Mouse (Mus musculus) stomach, embryonic 14.5 days (tissue): Measurements from ENCODE around the gene 1700015G11Rik. TPM values are rescaled to one million over a fixed set of nuclear protein-coding genes. Genes with fewer than 3 reads are reported as not detected.
A peak's percentile ranks its signal among the peaks of the same experiment; 100 is the strongest.

Source experiments
- ATAC-seq: fragments of 200-750 bp; cut with Nextera tagmentation; 2 replicates; pipeline ENCODE4 v1.8.0; 2017; ENCODE audit warnings: low read depth, moderate TSS enrichment; ENCODE audit not compliant: insufficient number of reproducible peaks, insufficient read depth, low FRiP score
- H3K27ac ChIP-seq: fragments of 300-500 bp; sonication (generic); 2 replicates; pipeline ENCODE4 v1.5.1; 2014; ENCODE audit warnings: mild to moderate bottlenecking, low read length, moderate library complexity, mixed read lengths
- H3K27me3 ChIP-seq: fragments of 300-500 bp; sonication (generic); 2 replicates; pipeline ENCODE4 v1.6.1; 2014; ENCODE audit warnings: low read length, control low read depth, mixed read lengths; ENCODE audit not compliant: control insufficient read depth, insufficient read depth
- H3K36me3 ChIP-seq: fragments of 300-500 bp; sonication (generic); 2 replicates; pipeline ENCODE4 v1.6.1; 2014; ENCODE audit warnings: mild to moderate bottlenecking, control low read depth, low read length, moderate library complexity, mixed read lengths; ENCODE audit not compliant: control insufficient read depth, insufficient read depth
- H3K4me1 ChIP-seq: fragments of 300-500 bp; sonication (generic); 2 replicates; pipeline ENCODE4 v1.6.1; 2014; ENCODE audit warnings: low read length, control low read depth, mixed read lengths; ENCODE audit not compliant: control insufficient read depth, insufficient read depth
- H3K4me2 ChIP-seq: fragments of 300-500 bp; sonication (generic); replicated peaks from 2 replicates; pipeline ENCODE4 v1.6.1; 2014; ENCODE audit warnings: low read depth, low read length, control low read depth
- H3K4me3 ChIP-seq: fragments of 300-500 bp; sonication (generic); 2 replicates; pipeline ENCODE4 v1.5.1; 2014; ENCODE audit warnings: low read depth, low read length, control low read depth
- H3K9ac ChIP-seq: fragments of 300-500 bp; sonication (generic); replicated peaks from 2 replicates; pipeline ENCODE4 v1.6.1; 2014; ENCODE audit warnings: low read depth, mild to moderate bottlenecking, control low read depth, low read length, moderate library complexity, mixed read lengths
- H3K9me3 ChIP-seq: fragments of 300-500 bp; sonication (generic); 2 replicates; pipeline ENCODE4 v1.6.1; 2016; ENCODE audit warnings: low read depth, low read length, control low read depth; ENCODE audit not compliant: control insufficient read depth
- WGBS: fragments of 180-500 bp; shearing (Covaris S2); extraction: QIAGEN DNeasy Blood & Tissue Kit; methylation state at CpG from one replicate; pipeline ENCODE4 v1.1.7; 2014; 5-methylcytosine and 5-hydroxymethylcytosine counted together
- polyA plus RNA-seq: library from polyadenylated mRNA; unstranded; fragments of >200 nt; fragmentation: Nextera tagmentation; extraction: Ambion mirVana; gene quantifications from 2 replicates; pipeline ENCODE4 v1.2.1, GENCODE M21; 2014

Gene 1700015G11Rik
- polyA plus RNA-seq, 1 experiment from 2014 or later: not detected

GRCm38 (mm10) chr7:52013457-52013856 lies 2.1 kb downstream of the 1700015G11Rik start:
- Histone ChIP-seq H3K9ac (no peak overlapping the region), H3K4me2 (no peak overlapping the region), H3K27ac (no peak overlapping the region), H3K9me3 (no peaks in the 10 kb centered on the region), H3K36me3 (no peaks in the 10 kb centered on the region), H3K4me1 (no peaks in the 10 kb centered on the region), H3K4me3 (no peak overlapping the region), H3K27me3 (no peaks in the 10 kb centered on the region)
- WGBS: 78% methylated on average over 7 of the region's 7 CpGs
- no peak for ATAC-seq

- Histone ChIP-seq H3K4me2 (no peak overlapping the region), H3K4me3 (no peak overlapping the region), H3K4me1 (peaks cover 3% of the 10 kb centered on the region; the same call in 1 of the 2 replicates), H3K9me3 (no peaks in the 10 kb centered on the region), H3K36me3 (no peaks in the 10 kb centered on the region), H3K9ac (no peak overlapping the region), H3K27me3 (no peaks in the 10 kb centered on the region), H3K27ac (no peak overlapping the region)
- WGBS: 88% methylated on average over 2 of the region's 2 CpGs
- ATAC-seq: no peak
Measured at GRCm38 (mm10) chr7:52007138-52007537, 8.4 kb downstream of the 1700015G11Rik start.

- WGBS: 1% methylated on average over 9 of the region's 9 CpGs
- Histone ChIP-seq H3K4me3 (peak overlapping the region; percentile 53), H3K27me3 (no peaks in the 10 kb centered on the region), H3K36me3 (no peaks in the 10 kb centered on the region), H3K4me2 (peak overlapping the region; percentile 70), H3K9ac (no peak overlapping the region), H3K27ac (peak overlapping the region; percentile 4; the same call in 1 of the 2 replicates), H3K9me3 (no peaks in the 10 kb centered on the region), H3K4me1 (peaks cover 3% of the 10 kb centered on the region; the same call in 1 of the 2 replicates)
- ATAC-seq: no peak
Measured at GRCm38 (mm10) chr7:52006296-52006630, 9.3 kb downstream of the 1700015G11Rik start.

- Histone ChIP-seq H3K36me3 (no peaks in the 10 kb centered on the region), H3K27ac (peak within 1 kb of the TSS; percentile 4; the same call in 1 of the 2 replicates), H3K9me3 (no peaks in the 10 kb centered on the region), H3K9ac (no peak within 1 kb of the TSS; the same call in 1 of the 2 replicates), H3K4me1 (peaks cover 3% of the 10 kb centered on the region; the same call in 1 of the 2 replicates), H3K27me3 (no peaks in the 10 kb centered on the region), H3K4me3 (peak within 1 kb of the TSS; percentile 53), H3K4me2 (peak within 1 kb of the TSS; percentile 70)
- under 1% methylated on average over 40 of the region's 47 CpGs for WGBS
- peak; percentile 95 for ATAC-seq
Measured at GRCm38 (mm10) chr7:52005511-52006295, 9.8 kb downstream of the 1700015G11Rik start, which contains the start of gene Svip. Gene Svip (minus strand): TSS chr7:52006018.

GRCm38 (mm10) chr7:51991020-51991419 lies 24.5 kb downstream of the 1700015G11Rik start:
- H3K36me3 ChIP-seq: no peaks in the 10 kb centered on the region
- H3K27ac ChIP-seq: no peak overlapping the region
- no peaks in the 10 kb centered on the region for H3K4me1 ChIP-seq
- H3K4me2 ChIP-seq: no peak overlapping the region
- no peaks in the 10 kb centered on the region for H3K27me3 ChIP-seq
- 79% methylated on average over 3 of the region's 3 CpGs for WGBS
- H3K9ac ChIP-seq: no peak overlapping the region
- ATAC-seq: peak; percentile 42; the same call in 1 of the 2 replicates
- no peaks in the 10 kb centered on the region for H3K9me3 ChIP-seq
- no peak overlapping the region for H3K4me3 ChIP-seq

- ATAC-seq: no peak
- no peak overlapping the region for H3K4me2 ChIP-seq
- no peaks in the 10 kb centered on the region for H3K4me1 ChIP-seq
- no peaks in the 10 kb centered on the region for H3K27me3 ChIP-seq
- WGBS: 57% methylated on average over 6 of the region's 6 CpGs
- no peak overlapping the region for H3K9ac ChIP-seq
- H3K27ac ChIP-seq: no peak overlapping the region
- H3K9me3 ChIP-seq: no peaks in the 10 kb centered on the region
- H3K36me3 ChIP-seq: no peaks in the 10 kb centered on the region
- no peak overlapping the region for H3K4me3 ChIP-seq
Measured at GRCm38 (mm10) chr7:51986909-51987308, 28.6 kb downstream of the 1700015G11Rik start.

GRCm38 (mm10) chr7:51985763-51986162 lies 29.8 kb downstream of the 1700015G11Rik start:
- Histone ChIP-seq H3K9ac (no peak overlapping the region), H3K27ac (no peak overlapping the region), H3K4me1 (no peaks in the 10 kb centered on the region), H3K9me3 (no peaks in the 10 kb centered on the region), H3K4me3 (no peak overlapping the region), H3K36me3 (no peaks in the 10 kb centered on the region), H3K4me2 (no peak overlapping the region), H3K27me3 (no peaks in the 10 kb centered on the region)
- no peak for ATAC-seq
- WGBS: 77% methylated on average over 6 of the region's 6 CpGs

- H3K4me3 ChIP-seq: no peak overlapping the region
- H3K9me3 ChIP-seq: no peaks in the 10 kb centered on the region
- 11% methylated on average over 1 of the region's 1 CpGs for WGBS
Measured at GRCm38 (mm10) chr7:51982303-51982702, 33.2 kb downstream of the 1700015G11Rik start.

More at GRCm38 (mm10) chr7:51982303-51982702, 33.2 kb downstream of the 1700015G11Rik start:
- Histone ChIP-seq H3K4me1 (no peaks in the 10 kb centered on the region), H3K36me3 (no peaks in the 10 kb centered on the region), H3K27ac (no peak overlapping the region), H3K9ac (no peak overlapping the region), H3K4me2 (no peak overlapping the region), H3K27me3 (no peaks in the 10 kb centered on the region)
- ATAC-seq: no peak
